Mouse (Mus musculus): ENCODE measurements around the gene Scgb1b30. TPM values are rescaled to one million over a fixed set of nuclear protein-coding genes. Genes with fewer than 3 reads are reported as not detected.
"Not testable (repeated sequence)": the region's sequence is repeated elsewhere in the genome, so short reads cannot be mapped to it uniquely, and the experiment has no call there.

Scgb1b30 gene
- not detected in 2 replicates for polyA plus RNA-seq (2015; fragmentation: Nextera tagmentation; extraction: Ambion mirVana)

GRCm38 (mm10) chr7:34094911-34095481 is at the start of gene Scgb1b30:
Gene Scgb1b30 (plus strand): TSS chr7:34095431.
- no peaks in the 10 kb centered on the region for H3K9me3 ChIP-seq (ENCODE audit: control insufficient read depth, low read length)
- H3K9ac ChIP-seq (ENCODE audit: low read length): no peak within 1 kb of the TSS
- WGBS: 71% methylated on average over 3 of the region's 3 CpGs
- H3K4me1 ChIP-seq (replicated peaks; ENCODE audit: control insufficient read depth, insufficient read depth, low read length): no peaks in the 10 kb centered on the region
- no peak for ATAC-seq (ENCODE audit: low read depth)
- no peak within 1 kb of the TSS for H3K4me2 ChIP-seq (ENCODE audit: low read depth, low read length)
- H3K27me3 ChIP-seq (ENCODE audit: control insufficient read depth, insufficient read depth, low read depth, low read length): no peaks in the 10 kb centered on the region
- H3K4me3 ChIP-seq (ENCODE audit: low read length): no peak within 1 kb of the TSS
- no peak within 1 kb of the TSS for H3K27ac ChIP-seq (ENCODE audit: low read length)
- H3K36me3 ChIP-seq (ENCODE audit: control insufficient read depth, insufficient read depth, low read length): no peaks in the 10 kb centered on the region

GRCm38 (mm10) chr7:34068132-34068531 is 27.1 kb upstream of the Scgb1b30 start:
- WGBS: 69% methylated on average over 5 of the region's 5 CpGs
- not testable (repeated sequence) for H3K36me3 ChIP-seq (ENCODE audit: control insufficient read depth, insufficient read depth, low read length); H3K9ac ChIP-seq (ENCODE audit: low read length); H3K9me3 ChIP-seq (ENCODE audit: control insufficient read depth, low read length); H3K4me2 ChIP-seq (ENCODE audit: low read depth, low read length); H3K27me3 ChIP-seq (ENCODE audit: control insufficient read depth, insufficient read depth, low read depth, low read length); ATAC-seq (ENCODE audit: low read depth); H3K27ac ChIP-seq (ENCODE audit: low read length); H3K4me3 ChIP-seq (ENCODE audit: low read length); H3K4me1 ChIP-seq (replicated peaks; ENCODE audit: control insufficient read depth, insufficient read depth, low read length)

- no peaks in the 10 kb centered on the region for H3K36me3 ChIP-seq (ENCODE audit: control insufficient read depth, insufficient read depth, low read length)
- no peaks in the 10 kb centered on the region for H3K4me1 ChIP-seq (replicated peaks; ENCODE audit: control insufficient read depth, insufficient read depth, low read length)
- no peaks in the 10 kb centered on the region for H3K9me3 ChIP-seq (ENCODE audit: control insufficient read depth, low read length)
- no peak overlapping the region for H3K4me2 ChIP-seq (ENCODE audit: low read depth, low read length)
- ATAC-seq (ENCODE audit: low read depth): no peak
- no peak overlapping the region for H3K27ac ChIP-seq (ENCODE audit: low read length)
- H3K27me3 ChIP-seq (ENCODE audit: control insufficient read depth, insufficient read depth, low read depth, low read length): no peaks in the 10 kb centered on the region
- no peak overlapping the region for H3K4me3 ChIP-seq (ENCODE audit: low read length)
- 77% methylated on average over 2 of the region's 2 CpGs for WGBS
- H3K9ac ChIP-seq (ENCODE audit: low read length): no peak overlapping the region
Observed at GRCm38 (mm10) chr7:34100002-34100401, 4.8 kb downstream of the Scgb1b30 start.

- no peak overlapping the region for H3K27ac ChIP-seq (ENCODE audit: low read length)
- no peak overlapping the region for H3K4me3 ChIP-seq (ENCODE audit: low read length)
- H3K4me1 ChIP-seq (replicated peaks; ENCODE audit: control insufficient read depth, insufficient read depth, low read length): no peaks in the 10 kb centered on the region
- no peak overlapping the region for H3K9ac ChIP-seq (ENCODE audit: low read length)
- H3K4me2 ChIP-seq (ENCODE audit: low read depth, low read length): no peak overlapping the region
- H3K36me3 ChIP-seq (ENCODE audit: control insufficient read depth, insufficient read depth, low read length): no peaks in the 10 kb centered on the region
- ATAC-seq (ENCODE audit: low read depth): no peak
- H3K9me3 ChIP-seq (ENCODE audit: control insufficient read depth, low read length): no peaks in the 10 kb centered on the region
- H3K27me3 ChIP-seq (ENCODE audit: control insufficient read depth, insufficient read depth, low read depth, low read length): no peaks in the 10 kb centered on the region
Observed at GRCm38 (mm10) chr7:34101276-34101675, 6.0 kb downstream of the Scgb1b30 start.

GRCm38 (mm10) chr7:34109190-34109589 is 14.0 kb downstream of the Scgb1b30 start:
- H3K27ac ChIP-seq (ENCODE audit: low read length): no peak overlapping the region
- no peaks in the 10 kb centered on the region for H3K4me1 ChIP-seq (replicated peaks; ENCODE audit: control insufficient read depth, insufficient read depth, low read length)
- no peak overlapping the region for H3K9ac ChIP-seq (ENCODE audit: low read length)
- no peak overlapping the region for H3K4me3 ChIP-seq (ENCODE audit: low read length)
- no peaks in the 10 kb centered on the region for H3K9me3 ChIP-seq (ENCODE audit: control insufficient read depth, low read length)
- no peak overlapping the region for H3K4me2 ChIP-seq (ENCODE audit: low read depth, low read length)
- peaks cover 21% of the 10 kb centered on the region for H3K36me3 ChIP-seq (ENCODE audit: control insufficient read depth, insufficient read depth, low read length)
- 77% methylated on average over 5 of the region's 5 CpGs for WGBS
- no peaks in the 10 kb centered on the region for H3K27me3 ChIP-seq (ENCODE audit: control insufficient read depth, insufficient read depth, low read depth, low read length)
- ATAC-seq (ENCODE audit: low read depth): no peak

- Histone ChIP-seq H3K4me2 (ENCODE audit: low read depth, low read length) (no peak overlapping the region), H3K27ac (ENCODE audit: low read length) (no peak overlapping the region), H3K4me1 (replicated peaks; ENCODE audit: control insufficient read depth, insufficient read depth, low read length) (no peaks in the 10 kb centered on the region), H3K9me3 (ENCODE audit: control insufficient read depth, low read length) (no peaks in the 10 kb centered on the region), H3K27me3 (ENCODE audit: control insufficient read depth, insufficient read depth, low read depth, low read length) (no peaks in the 10 kb centered on the region), H3K4me3 (ENCODE audit: low read length) (no peak overlapping the region), H3K36me3 (ENCODE audit: control insufficient read depth, insufficient read depth, low read length) (peaks cover 44% of the 10 kb centered on the region), H3K9ac (ENCODE audit: low read length) (no peak overlapping the region)
- ATAC-seq (ENCODE audit: low read depth): no peak
- 85% methylated on average over 3 of the region's 3 CpGs for WGBS
Observed at GRCm38 (mm10) chr7:34116601-34117000, 21.4 kb downstream of the Scgb1b30 start.

GRCm38 (mm10) chr7:34120636-34121035 is 25.4 kb downstream of the Scgb1b30 start:
- not testable (repeated sequence) for H3K4me3 ChIP-seq (ENCODE audit: low read length); H3K4me1 ChIP-seq (replicated peaks; ENCODE audit: control insufficient read depth, insufficient read depth, low read length); H3K27ac ChIP-seq (ENCODE audit: low read length); H3K9me3 ChIP-seq (ENCODE audit: control insufficient read depth, low read length); H3K9ac ChIP-seq (ENCODE audit: low read length); H3K27me3 ChIP-seq (ENCODE audit: control insufficient read depth, insufficient read depth, low read depth, low read length); ATAC-seq (ENCODE audit: low read depth); H3K4me2 ChIP-seq (ENCODE audit: low read depth, low read length)
- peaks cover 17% of the 10 kb centered on the region for H3K36me3 ChIP-seq (ENCODE audit: control insufficient read depth, insufficient read depth, low read length)
- 4% methylated on average over 1 of the region's 1 CpGs for WGBS

- H3K4me2 ChIP-seq (ENCODE audit: low read depth, low read length): no peak overlapping the region
- H3K9me3 ChIP-seq (ENCODE audit: control insufficient read depth, low read length): peaks cover 4% of the 10 kb centered on the region; the same call in 1 of the 2 replicates
- no peak for ATAC-seq (ENCODE audit: low read depth)
- H3K9ac ChIP-seq (ENCODE audit: low read length): no peak overlapping the region
- 86% methylated on average over 6 of the region's 6 CpGs for WGBS
- no peaks in the 10 kb centered on the region for H3K27me3 ChIP-seq (ENCODE audit: control insufficient read depth, insufficient read depth, low read depth, low read length)
- no peak overlapping the region for H3K27ac ChIP-seq (ENCODE audit: low read length)
- H3K4me1 ChIP-seq (replicated peaks; ENCODE audit: control insufficient read depth, insufficient read depth, low read length): no peaks in the 10 kb centered on the region
- H3K4me3 ChIP-seq (ENCODE audit: low read length): no peak overlapping the region
- H3K36me3 ChIP-seq (ENCODE audit: control insufficient read depth, insufficient read depth, low read length): peaks cover 17% of the 10 kb centered on the region
Observed at GRCm38 (mm10) chr7:34122987-34123720, 27.9 kb downstream of the Scgb1b30 start.

GRCm38 (mm10) chr7:34125346-34125745 is 30.1 kb downstream of the Scgb1b30 start:
- H3K4me3 ChIP-seq (ENCODE audit: low read length): no peak overlapping the region
- H3K9me3 ChIP-seq (ENCODE audit: control insufficient read depth, low read length): peaks cover 4% of the 10 kb centered on the region; the same call in 1 of the 2 replicates
- 86% methylated on average over 9 of the region's 9 CpGs for WGBS
- no peaks in the 10 kb centered on the region for H3K4me1 ChIP-seq (replicated peaks; ENCODE audit: control insufficient read depth, insufficient read depth, low read length)
- ATAC-seq (ENCODE audit: low read depth): no peak
- peaks cover 15% of the 10 kb centered on the region for H3K36me3 ChIP-seq (ENCODE audit: control insufficient read depth, insufficient read depth, low read length)
- H3K27me3 ChIP-seq (ENCODE audit: control insufficient read depth, insufficient read depth, low read depth, low read length): no peaks in the 10 kb centered on the region
- no peak overlapping the region for H3K9ac ChIP-seq (ENCODE audit: low read length)
- no peak overlapping the region for H3K27ac ChIP-seq (ENCODE audit: low read length)
- H3K4me2 ChIP-seq (ENCODE audit: low read depth, low read length): no peak overlapping the region

Measured in lung, embryonic 16.5 days (tissue).